Comparison of ENCODE assay signal across 8 mouse cellular contexts in genomic region chr11:102467041-102467631, GRCm38 (mm10). TPM values are rescaled to one million over a fixed set of nuclear protein-coding genes. Genes with fewer than 3 reads are reported as not detected.
DNase-seq lines count a peak whose midpoint lies in the region; ATAC-seq lines count a peak whose summit lies in the region.

No protein-coding gene starts in this region.

- H3K9me3 ChIP-seq in heart, embryonic 14.5 days (ENCODE audit: control insufficient read depth, low read length) = no peaks in the 10 kb centered on the region
- no peaks in the 10 kb centered on the region for H3K9me3 ChIP-seq in liver, embryonic 13.5 days (replicated peaks)
- H3K9me3 ChIP-seq in stomach, embryonic 16.5 days (replicated peaks; ENCODE audit: control insufficient read depth, low read length) = no peaks in the 10 kb centered on the region

- H3K27me3 ChIP-seq in heart, embryonic 14.5 days (ENCODE audit: control insufficient read depth, insufficient read depth, low read length) = no peaks in the 10 kb centered on the region
- H3K27me3 ChIP-seq in liver, embryonic 13.5 days = 0 out of 2 replicates have a peak, but pooled peaks cover 2% of the 10 kb centered on the region
- no peaks in the 10 kb centered on the region for H3K27me3 ChIP-seq in stomach, embryonic 16.5 days (ENCODE audit: control insufficient read depth, insufficient read depth, low read length)

- peak; percentile 97 for ATAC-seq in CD4-positive, CD25-positive, alpha-beta regulatory T cell, adult 4 months
- peak; percentile 96 for ATAC-seq in heart, embryonic 14.5 days (ENCODE audit: insufficient number of reproducible peaks, insufficient read depth, low FRiP score, low read depth)
- peak; percentile 84 for ATAC-seq in liver, embryonic 13.5 days (ENCODE audit: low read depth)
- ATAC-seq in stomach, embryonic 16.5 days (ENCODE audit: insufficient read depth, low FRiP score) = peak; percentile 96

- peak; percentile 73 for DNase-seq in c-Kit-negative CD71-positive TER-119-positive erythroid progenitor cells, embryonic 14.5 days (ENCODE audit: low read depth, low spot score)
- peak; percentile 99 for DNase-seq in fibroblast of lung, adult 2 months (ENCODE audit: low read depth)
- DNase-seq in kidney, postnatal 14 days = peak; percentile 98
- DNase-seq in liver, embryonic 13.5 days = peak; percentile 93
- peak; percentile 92 for DNase-seq in neural tube, embryonic 10.5 days (ENCODE audit: extremely low spot score, low spot score)

- under 1% methylated on average over 37 of the region's 37 CpGs for WGBS in heart, embryonic 14.5 days
- under 1% methylated on average over 37 of the region's 37 CpGs for WGBS in liver, embryonic 13.5 days (ENCODE audit: insufficient replicate concordance)
- 1% methylated on average over 36 of the region's 37 CpGs for WGBS in stomach, embryonic 16.5 days

- H3K36me3 ChIP-seq in heart, embryonic 14.5 days (ENCODE audit: control insufficient read depth, insufficient read depth, low read length) = no peaks in the 10 kb centered on the region
- H3K36me3 ChIP-seq in liver, embryonic 13.5 days = no peaks in the 10 kb centered on the region
- H3K36me3 ChIP-seq in stomach, embryonic 16.5 days (ENCODE audit: control insufficient read depth, insufficient read depth, low read length) = no peaks in the 10 kb centered on the region

- peak overlapping the region; percentile 68 to 70 for H3K27ac ChIP-seq in heart, embryonic 14.5 days (replicated peaks in 1 of 2; ENCODE audit: control insufficient read depth in 1 of 2, insufficient read depth in 1 of 2, low read depth in 2 of 2, low read length in 2 of 2)
- peak overlapping the region; percentile 87 for H3K27ac ChIP-seq in liver, embryonic 13.5 days
- H3K27ac ChIP-seq in stomach, embryonic 16.5 days (ENCODE audit: low read length) = peak overlapping the region; percentile 89

- H3K9ac ChIP-seq in heart, embryonic 14.5 days (ENCODE audit: low read length) = peak overlapping the region; percentile 76
- H3K9ac ChIP-seq in liver, embryonic 13.5 days = peak overlapping the region; percentile 75
- peak overlapping the region; percentile 71 for H3K9ac ChIP-seq in stomach, embryonic 16.5 days (ENCODE audit: low read length)

- peak overlapping the region; percentile 43 to 54 for H3K4me3 ChIP-seq in heart, embryonic 14.5 days (ENCODE audit: control insufficient read depth in 1 of 2, insufficient read depth in 1 of 2, low read depth in 1 of 2, low read length in 2 of 2)
- H3K4me3 ChIP-seq in liver, embryonic 13.5 days (replicated peaks) = peak overlapping the region; percentile 62
- H3K4me3 ChIP-seq in stomach, embryonic 16.5 days (replicated peaks; ENCODE audit: low read length) = peak overlapping the region; percentile 43

- peaks cover 28 to 32% of the 10 kb centered on the region in 2 experiments for H3K4me1 ChIP-seq in heart, embryonic 14.5 days (ENCODE audit: control insufficient read depth in 2 of 2, insufficient read depth in 2 of 2, low read length in 2 of 2)
- peaks cover 71% of the 10 kb centered on the region for H3K4me1 ChIP-seq in liver, embryonic 13.5 days (replicated peaks)
- peaks cover 19% of the 10 kb centered on the region for H3K4me1 ChIP-seq in stomach, embryonic 16.5 days (ENCODE audit: control insufficient read depth, insufficient read depth, low read length)

- peak overlapping the region; percentile 92 for H3K4me2 ChIP-seq in heart, embryonic 14.5 days (ENCODE audit: low read length)
- peak overlapping the region; percentile 94 for H3K4me2 ChIP-seq in liver, embryonic 13.5 days
- H3K4me2 ChIP-seq in stomach, embryonic 16.5 days (ENCODE audit: low read depth, low read length) = peak overlapping the region; percentile 80

RNA-seq across cellular contexts. Expression of gene Itga2b, which starts 2.8 kb away (rescaled TPM):
- 1 to 10 TPM in 1 of 2 experiments, under 1 TPM in 1; 0.36 to 1.5 TPM for polyA plus RNA-seq in CD4-positive, CD25-positive, alpha-beta regulatory T cell, adult 4 months (2017; shearing (Covaris generic))
- polyA plus RNA-seq in heart, embryonic 14.5 days (2014; fragmentation: Nextera tagmentation; extraction: Ambion mirVana) = 6.7 and 6.8 TPM in 2 replicates
- 41.8 and 45.1 TPM in 2 replicates for polyA plus RNA-seq in liver, embryonic 13.5 days (2015; fragmentation: Nextera tagmentation; extraction: Ambion mirVana)
- 8.6 and 10.8 TPM in 2 replicates for polyA plus RNA-seq in stomach, embryonic 16.5 days (2015; fragmentation: Nextera tagmentation; extraction: Ambion mirVana)

RNA-seq across cellular contexts. Expression of gene Fam171a2, which starts 19.7 kb away (rescaled TPM):
- not detected for polyA plus RNA-seq in CD4-positive, CD25-positive, alpha-beta regulatory T cell, adult 4 months (2017; shearing (Covaris generic))
- 4.6 and 7.9 TPM in 2 replicates for polyA plus RNA-seq in heart, embryonic 14.5 days (2014; fragmentation: Nextera tagmentation; extraction: Ambion mirVana)
- 0.25 and 0.41 TPM in 2 replicates for polyA plus RNA-seq in liver, embryonic 13.5 days (2015; fragmentation: Nextera tagmentation; extraction: Ambion mirVana)
- polyA plus RNA-seq in stomach, embryonic 16.5 days (2015; fragmentation: Nextera tagmentation; extraction: Ambion mirVana) = 2.5 and 3.3 TPM in 2 replicates

RNA-seq across cellular contexts. Expression of gene Grn, which starts 37.0 kb away (rescaled TPM):
- 10 to 100 TPM; 23.3 to 51.4 TPM for polyA plus RNA-seq in CD4-positive, CD25-positive, alpha-beta regulatory T cell, adult 4 months (2017; shearing (Covaris generic))
- polyA plus RNA-seq in heart, embryonic 14.5 days (2014; fragmentation: Nextera tagmentation; extraction: Ambion mirVana) = 182 and 190 TPM in 2 replicates
- polyA plus RNA-seq in liver, embryonic 13.5 days (2015; fragmentation: Nextera tagmentation; extraction: Ambion mirVana) = 59.5 and 63.3 TPM in 2 replicates
- polyA plus RNA-seq in stomach, embryonic 16.5 days (2015; fragmentation: Nextera tagmentation; extraction: Ambion mirVana) = 187 and 207 TPM in 2 replicates

RNA-seq across cellular contexts. Expression of gene Slc25a39, which starts 59.4 kb away (rescaled TPM):
- 10 to 100 TPM; 44.0 to 44.2 TPM for polyA plus RNA-seq in CD4-positive, CD25-positive, alpha-beta regulatory T cell, adult 4 months (2017; shearing (Covaris generic))
- 266 and 295 TPM in 2 replicates for polyA plus RNA-seq in heart, embryonic 14.5 days (2014; fragmentation: Nextera tagmentation; extraction: Ambion mirVana)
- 388 and 390 TPM in 2 replicates for polyA plus RNA-seq in liver, embryonic 13.5 days (2015; fragmentation: Nextera tagmentation; extraction: Ambion mirVana)
- polyA plus RNA-seq in stomach, embryonic 16.5 days (2015; fragmentation: Nextera tagmentation; extraction: Ambion mirVana) = 239 and 243 TPM in 2 replicates

Comparison
In these comparisons a context has a peak if more than half of its experiments do, and no peak if none do; other contexts are left out.
1. Peak in every context shown above with its lines: DNase-seq, ATAC-seq, H3K4me3 ChIP-seq and H3K27ac ChIP-seq.